Mouse (Mus musculus) spleen, postnatal 10 days (tissue): Measurements from ENCODE around the gene Gm28576.
"Not testable (repeated sequence)": the region's sequence is repeated elsewhere in the genome, so short reads cannot be mapped to it uniquely, and the experiment has no call there.

Experiments
- DNase-seq, 2 experiments: peaks; one replicate each; pipeline ENCODE4 v3.0.0; 2021 to 2022; ENCODE audit warnings: low spot score in 2 of 2

Gm28576 gene

GRCm38 (mm10) chrY:7722641-7723040, at the start of gene Gm28576:
TSS of gene Gm28576 (plus strand) at chrY:7722941.
- not testable (repeated sequence) for DNase-seq
